Mouse (Mus musculus) layer of hippocampus, adult 18-20 months (tissue): Measurements from ENCODE around the gene Ppp2r5c. TPM values are rescaled to one million over a fixed set of nuclear protein-coding genes. Genes with fewer than 3 reads are reported as not detected.
A peak's percentile ranks its signal among the peaks of the same experiment; 100 is the strongest.

Experiments
- DNase-seq, 2 experiments: peaks; one replicate each; pipeline ENCODE4 v3.0.0; 2022; ENCODE audit warnings: low spot score in 2 of 2
- long read RNA-seq: library from polyadenylated mRNA; stranded (forward); transcript quantifications from one replicate; pipeline ENCODE4 v2.0.0, GENCODE M21; 2021
- total RNA-seq, 2 experiments: library from RNA; stranded (reverse); gene quantifications; 2 replicates each; pipeline ENCODE4 v1.2.3; 2021

Gene Ppp2r5c
- total RNA-seq = 100 to 1,000 TPM; 241 to 242 TPM
- long read RNA-seq, full-length matches to known transcripts = 23 of 122 reads
- long read RNA-seq, partial matches to known transcripts = 8 of 122 reads
- long read RNA-seq, other reads (novel, unspliced or antisense) = 91 of 122 reads

DNA sequence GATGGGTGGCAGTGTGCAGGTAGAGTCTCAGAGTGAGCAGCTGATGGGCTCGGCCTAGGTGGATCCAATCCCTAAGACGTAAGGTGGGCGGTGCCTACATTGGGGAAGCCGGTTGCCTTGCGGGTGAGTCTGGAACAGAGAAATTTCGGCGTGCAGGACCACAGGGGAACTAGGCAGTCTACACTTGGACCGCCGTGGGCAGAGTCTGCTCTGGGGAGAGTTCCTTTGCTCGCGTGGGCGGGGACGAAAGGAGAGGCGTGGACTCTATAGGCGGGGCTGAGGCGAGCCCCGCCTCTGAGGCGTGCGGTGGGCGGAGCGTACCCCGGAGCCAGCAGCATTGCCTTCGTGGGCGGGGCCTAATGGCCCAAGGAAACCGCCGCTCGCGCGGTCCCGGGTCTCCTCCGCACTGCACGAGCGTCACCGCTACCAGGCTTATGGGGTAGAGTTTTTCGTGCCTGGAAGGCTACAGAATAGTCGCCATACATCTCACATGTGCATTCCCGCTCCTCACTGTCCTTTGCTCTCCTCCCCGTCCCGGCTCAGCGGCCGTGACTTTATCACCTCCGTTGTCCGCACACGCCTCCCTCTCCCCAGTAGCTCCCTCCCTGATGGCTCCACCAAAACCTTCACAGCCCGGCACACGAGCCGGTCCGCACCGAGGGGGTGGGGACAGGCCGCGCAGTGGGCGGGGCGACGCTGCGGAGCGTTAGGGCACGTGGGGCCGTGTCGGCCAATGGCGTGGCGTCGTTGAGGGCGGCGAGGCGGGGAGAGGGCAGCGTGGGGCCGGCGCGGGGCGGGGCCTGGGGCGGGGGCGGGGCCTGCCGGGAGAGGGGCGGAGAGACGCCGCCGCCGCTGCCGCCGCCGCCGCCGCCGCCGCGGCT is at the start of gene Ppp2r5c:
Gene Ppp2r5c, plus strand, starts transcription at position 831 of the 881 bp plus-strand sequence.
- DNase-seq = peak; percentile 93 to 95

DNA sequence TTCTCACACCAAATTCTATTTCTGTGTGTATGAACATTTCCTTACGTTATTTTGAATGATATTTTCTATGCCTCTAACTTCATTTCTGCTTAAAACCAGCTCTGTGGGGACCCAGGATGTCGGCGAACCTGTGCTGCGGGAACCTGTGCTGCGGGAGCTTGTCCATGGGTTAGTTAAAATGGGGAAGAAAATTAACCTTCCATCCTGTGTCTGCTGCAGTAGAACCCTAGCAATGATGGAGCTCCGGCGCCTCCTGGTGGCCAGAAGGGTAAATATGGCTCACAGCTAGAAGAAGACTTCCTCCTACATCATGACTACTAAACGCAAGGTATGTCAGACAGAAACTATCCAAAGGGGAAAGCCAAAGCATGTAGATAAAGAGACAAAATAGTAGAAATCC is 48.6 kb upstream of the Ppp2r5c start:
- peak; percentile 48 to 88 for DNase-seq

DNA sequence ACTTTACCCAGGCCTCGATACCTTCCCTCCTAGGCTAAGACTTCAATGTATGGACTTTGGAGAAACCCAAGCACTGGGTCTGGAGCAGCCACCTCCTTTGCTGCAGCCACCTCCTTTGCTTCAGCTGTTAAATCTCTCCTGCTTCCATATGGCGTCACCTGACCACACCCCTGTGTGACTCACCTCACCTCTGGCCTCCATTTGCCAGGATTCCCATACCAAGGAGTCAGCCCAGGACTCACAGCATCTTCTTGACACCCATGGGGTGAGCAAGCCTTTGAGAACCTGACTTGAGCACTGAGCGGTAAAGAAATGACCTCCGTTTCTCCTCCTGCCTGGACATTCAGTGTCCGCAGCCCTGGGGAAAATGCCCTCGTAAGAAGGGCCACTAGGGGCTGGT is 47.8 kb upstream of the Ppp2r5c start:
- no peak for DNase-seq

DNA sequence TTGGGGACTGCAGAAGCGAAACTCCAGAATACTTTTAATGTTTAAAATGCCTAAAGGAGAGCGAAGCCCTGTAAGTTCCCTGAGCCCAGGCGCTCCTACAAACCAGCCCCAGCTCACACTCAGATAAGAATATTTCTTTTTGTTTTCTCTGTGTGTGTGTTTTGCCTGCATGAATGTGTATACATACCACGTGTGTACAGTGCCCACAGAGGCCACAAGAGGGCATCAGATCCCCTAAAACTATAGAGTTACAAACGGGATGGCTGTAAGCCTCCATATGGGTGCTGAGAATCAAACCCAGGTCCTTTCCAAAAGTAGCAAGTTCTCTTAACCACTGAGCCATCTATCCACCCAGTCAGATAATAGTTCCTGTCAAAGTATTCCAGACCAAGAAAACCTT is 46.0 kb upstream of the Ppp2r5c start:
- no peak for DNase-seq

DNA sequence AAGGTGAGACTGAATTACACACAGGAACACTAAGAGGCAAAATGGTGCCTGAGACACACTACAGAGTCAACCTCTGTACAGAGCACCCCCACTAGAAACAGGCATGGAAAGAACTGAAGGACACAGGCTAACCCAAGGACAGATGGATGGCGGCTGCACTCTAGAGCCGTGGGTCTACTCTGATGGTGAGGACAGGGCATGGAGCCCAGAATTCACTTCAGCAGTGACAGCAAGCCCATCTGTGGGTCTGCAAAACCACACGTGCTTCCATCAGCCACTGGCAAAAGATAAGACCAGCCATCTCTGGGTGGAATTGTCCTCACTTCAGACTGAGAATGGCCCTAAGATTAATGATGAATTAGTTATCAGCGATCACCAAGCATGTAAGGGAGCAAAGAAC is 45.0 kb upstream of the Ppp2r5c start:
- DNase-seq = no peak

DNA sequence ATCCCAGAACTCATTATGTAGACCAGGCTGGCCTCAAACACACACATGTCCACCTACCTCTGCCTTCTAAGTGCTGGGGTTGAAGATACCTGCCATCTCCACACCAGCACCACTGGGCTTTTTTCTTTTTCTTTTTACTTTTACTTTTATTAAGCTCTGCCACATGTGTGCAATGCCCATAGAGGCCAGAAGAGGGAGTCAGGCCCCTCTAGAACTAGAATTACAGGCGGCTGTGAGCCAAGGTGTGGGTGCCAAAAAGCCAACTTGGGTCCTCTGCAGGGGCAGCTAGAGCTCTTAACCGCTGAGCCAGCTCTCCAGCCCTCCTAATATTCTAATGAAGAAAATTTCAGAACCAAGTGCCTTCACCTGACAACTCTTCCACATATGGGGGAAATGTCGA is 30.7 kb upstream of the Ppp2r5c start:
- DNase-seq = no peak

DNA sequence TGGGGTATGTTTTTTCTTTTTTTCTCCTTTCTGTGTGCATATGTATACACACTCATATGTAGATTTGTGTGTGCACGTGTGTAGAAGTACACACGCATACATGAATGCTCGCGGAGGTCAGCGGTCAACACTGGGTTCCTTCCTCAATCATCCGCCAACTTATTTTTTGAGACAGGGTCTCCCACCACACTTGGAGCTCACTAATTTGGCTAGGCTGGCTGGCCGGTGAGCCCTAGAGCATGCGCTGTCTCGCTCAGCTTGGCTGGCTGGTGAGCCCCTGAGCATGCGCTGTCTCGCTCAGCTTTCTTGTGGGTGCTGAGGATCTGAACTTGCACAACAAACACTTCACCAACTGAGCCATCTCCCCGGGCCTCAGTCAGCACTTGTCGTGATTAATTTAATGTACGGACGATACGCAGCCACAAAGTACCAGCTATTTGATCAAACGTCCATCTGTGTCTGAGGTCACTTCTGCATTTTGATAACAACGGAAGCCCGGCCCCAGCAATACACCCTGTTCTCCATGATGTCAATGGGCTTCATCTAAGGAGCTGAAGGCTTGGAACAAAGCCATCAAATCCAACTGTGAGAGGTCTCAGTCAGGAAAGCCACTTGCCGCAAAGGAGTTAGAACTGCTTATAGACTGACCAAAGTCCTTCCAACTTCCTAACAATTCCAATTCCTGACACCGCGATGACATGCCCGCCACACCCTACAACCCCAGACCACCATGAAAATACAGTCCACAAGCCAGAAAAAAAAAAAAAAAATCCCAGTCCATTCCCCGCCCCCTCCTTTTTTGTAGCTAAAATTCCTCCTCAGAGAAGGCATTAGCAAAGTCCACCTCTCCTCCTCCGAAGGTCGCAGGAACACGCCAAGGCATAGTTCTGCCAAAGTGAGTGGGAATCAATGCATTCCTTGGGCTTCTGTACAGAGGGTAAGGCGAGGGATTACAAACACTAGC is 29.6 kb upstream of the Ppp2r5c start:
- DNase-seq = no peak

DNA sequence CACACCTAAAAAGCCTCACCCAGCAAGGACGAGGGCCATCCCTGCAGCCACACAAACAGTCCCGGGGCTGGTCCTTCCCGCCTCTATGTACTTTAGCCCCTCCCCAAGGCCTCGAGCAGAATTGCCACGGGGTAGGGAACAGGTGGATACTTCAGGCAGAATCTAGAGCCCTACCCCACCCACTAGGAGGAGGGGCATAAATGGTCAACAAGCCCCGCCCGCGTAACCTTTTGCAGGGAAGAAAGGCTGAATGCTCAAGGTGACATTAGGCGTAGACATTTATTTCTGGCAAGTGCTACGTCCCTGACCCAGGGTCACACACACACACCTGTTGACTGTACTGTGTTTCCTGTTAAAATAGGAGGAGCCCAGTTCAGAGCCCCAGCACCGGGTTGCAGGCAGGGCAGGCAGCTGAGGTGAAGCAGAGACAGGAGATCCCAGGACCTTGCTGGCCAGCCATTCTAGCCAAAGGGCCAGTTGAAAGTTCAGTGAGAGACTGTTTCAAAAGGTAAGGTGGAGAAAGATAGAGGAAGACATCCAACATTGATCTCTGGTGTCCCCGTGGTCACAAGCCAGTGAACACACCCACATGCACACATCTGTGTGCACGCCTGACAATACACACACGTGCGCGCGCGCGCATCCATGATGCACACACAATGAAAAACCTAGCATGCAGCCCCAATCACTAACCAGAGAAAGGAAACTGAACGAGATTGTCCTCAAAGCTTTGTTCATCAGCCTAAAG is 28.8 kb upstream of the Ppp2r5c start:
- DNase-seq = no peak

DNA sequence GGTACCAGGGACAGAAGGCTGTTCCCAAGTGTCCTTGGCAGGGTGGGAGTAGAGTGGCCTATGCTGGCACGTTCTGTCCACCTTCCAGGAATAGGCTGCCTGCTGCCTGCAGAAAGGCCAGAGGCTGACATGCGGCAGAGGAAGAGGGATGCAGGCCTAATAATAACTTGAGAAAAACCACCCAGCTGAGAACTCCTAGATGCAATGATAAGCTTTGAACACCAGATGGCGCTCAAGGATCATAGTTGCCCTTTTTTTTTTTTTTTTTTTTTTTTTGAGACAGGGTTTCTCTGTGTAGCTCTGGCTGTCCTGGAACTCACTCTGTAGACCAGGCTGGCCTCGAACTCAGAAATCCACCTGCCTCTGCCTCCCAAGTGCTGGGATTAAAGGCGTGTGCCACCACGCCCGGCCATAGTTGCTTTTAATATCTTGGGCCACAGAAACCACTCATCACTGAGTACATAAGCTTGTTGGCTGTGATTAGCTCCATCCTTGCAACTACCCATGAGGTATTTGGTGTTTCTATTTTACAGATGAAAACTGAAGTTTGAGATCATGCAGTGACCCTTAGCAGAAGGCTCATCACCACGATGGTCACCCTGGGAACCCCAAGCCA is 28.1 kb upstream of the Ppp2r5c start:
- peak in 1 of 2 experiments; percentile 63 for DNase-seq

DNA sequence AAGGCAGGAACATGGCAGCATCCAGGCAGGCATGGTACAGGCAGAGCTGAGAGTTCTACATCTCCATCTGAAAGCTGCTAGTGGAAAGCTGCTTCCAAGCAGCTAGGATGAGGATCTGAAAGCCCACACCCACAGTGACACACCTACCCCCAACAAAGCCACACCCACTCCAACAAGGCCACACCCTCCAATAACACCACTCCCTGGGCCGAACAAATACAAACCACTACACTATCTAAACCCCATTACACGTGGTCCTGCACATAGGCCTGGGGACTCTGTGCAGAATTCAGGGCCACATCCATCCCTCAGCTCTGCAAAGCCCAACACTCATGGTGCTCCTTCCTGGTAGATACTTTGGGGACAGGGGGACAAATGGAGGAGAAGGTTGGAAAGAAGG is 27.0 kb upstream of the Ppp2r5c start:
- DNase-seq = no peak

DNA sequence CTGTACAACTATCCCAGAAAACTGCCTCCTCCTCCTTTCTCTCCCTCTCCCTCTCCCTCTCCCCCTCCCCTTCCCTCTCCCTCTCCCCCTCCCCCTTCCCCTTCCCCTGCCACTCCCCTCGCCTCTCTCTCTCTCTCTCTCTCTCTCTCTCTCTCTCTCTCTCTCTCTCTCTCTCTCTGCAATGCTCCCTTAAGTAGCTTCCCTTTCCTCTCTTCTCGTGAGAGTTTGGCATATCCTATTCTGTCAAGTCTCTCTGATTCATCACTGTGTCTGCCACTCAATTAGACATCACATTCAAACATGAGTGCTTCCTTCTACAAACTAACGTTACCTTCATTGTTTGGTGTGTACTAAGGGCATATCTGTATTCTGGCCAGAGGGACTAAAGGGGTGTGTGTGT is 25.6 kb upstream of the Ppp2r5c start:
- DNase-seq = no peak

DNA sequence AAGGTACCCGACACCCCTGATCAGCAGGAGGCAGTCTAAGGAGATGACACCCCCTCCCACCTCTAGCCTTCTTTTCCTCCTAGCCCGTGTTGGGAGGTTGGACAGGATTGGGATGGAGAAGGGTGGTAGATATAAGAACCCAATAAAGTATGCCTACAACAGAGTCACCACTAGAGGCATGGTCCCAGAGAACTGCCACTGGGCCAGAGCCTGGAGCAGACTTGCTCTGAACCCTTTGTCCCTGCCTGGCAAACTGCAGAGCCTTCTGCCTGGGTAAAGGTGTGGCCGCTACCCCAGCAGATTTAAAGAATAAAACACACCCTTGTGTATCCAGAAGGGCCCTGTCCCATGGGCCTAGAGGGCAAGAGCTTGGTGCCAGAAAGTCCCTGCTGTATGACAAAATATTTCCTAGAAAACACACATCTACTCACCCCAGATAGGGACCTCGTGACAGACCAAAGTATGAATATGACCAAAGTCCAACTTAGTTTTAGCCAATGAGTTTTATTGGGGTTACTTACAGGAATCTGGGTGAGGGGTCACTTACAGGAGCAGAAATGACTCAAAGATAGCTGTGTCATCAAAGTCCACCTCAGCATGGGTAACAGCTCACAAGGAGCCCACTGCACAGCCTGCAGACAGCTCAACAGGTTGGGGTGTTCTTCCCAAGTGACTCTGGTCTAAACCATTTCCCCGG is 22.8 kb upstream of the Ppp2r5c start:
- no peak for DNase-seq

DNA sequence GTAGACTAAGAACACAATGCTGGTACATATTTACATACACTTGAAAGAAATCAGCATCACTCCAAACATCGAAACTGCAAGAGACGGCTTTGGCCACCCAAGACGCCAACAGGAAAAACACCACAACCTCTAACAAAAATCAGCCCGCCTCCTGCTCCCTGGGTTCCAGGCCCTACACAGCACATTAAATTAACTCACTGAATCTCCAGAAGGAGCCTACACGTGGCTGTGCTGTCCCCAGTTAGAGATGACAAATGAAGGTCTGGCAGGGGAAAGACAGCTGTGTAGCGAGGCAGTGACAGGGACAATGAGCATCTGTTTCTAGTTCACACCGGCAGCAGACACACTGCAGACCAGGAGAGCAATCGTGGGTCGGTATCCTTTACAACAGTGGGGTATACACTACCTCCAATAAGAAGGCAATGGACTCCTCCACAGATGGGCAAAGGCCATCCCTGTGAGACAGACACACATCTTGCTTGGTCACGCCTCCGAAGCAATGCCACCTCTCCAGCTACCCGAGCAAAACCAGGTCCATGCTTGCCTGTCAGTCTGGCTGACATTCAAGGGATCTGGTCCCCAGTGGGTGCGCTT is 20.4 kb upstream of the Ppp2r5c start:
- no peak for DNase-seq

DNA sequence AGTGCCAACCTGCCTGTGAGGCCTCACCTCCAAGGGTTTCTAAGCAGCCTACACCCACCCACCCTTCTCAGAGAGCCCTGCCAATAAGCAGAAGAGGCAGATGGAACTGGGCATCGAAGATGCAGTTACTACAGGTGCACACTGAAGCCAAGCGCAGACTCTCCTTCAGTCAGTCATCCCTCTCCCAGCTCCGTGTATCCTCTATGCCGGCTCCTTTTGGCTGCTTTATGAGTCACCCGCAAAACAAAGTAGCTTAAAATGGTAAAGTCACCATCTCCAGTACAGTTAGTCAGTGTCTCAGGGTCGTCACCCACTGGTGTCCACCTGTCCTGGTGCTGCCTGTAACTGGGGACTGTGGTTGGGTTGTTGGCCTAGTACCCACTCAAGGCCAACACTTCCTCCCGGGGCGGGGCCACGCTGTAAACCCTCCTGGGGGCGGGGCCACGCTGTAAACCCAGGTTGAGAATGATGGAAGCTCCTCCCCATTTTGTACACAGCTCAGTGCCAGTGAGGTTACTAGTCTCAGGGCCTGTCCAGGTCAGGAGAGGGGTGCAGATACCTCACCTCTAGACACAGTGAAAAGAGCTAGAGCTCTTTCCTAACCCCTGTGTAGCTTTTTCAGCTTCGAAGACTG is 17.5 kb upstream of the Ppp2r5c start:
- DNase-seq = no peak

DNA sequence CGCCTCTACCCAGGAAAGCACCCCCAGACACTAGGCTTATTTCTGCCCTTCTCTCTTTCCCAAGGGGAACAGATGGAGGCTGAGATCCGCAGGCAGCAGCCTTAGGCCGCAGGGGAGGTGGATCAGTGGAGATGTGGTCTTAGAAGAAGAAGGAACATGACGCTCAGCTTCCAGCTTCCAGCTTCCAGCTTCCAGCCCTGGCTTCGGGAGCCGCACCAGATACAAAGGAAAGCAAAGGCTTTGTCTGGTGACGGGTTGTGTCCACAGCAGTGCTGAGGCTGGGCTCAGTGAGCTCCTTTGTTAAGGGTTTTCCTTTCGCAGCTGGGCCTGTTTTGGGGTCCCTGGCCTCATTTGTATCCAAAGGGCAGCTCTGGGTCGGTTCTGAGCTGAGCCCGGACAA is 16.9 kb upstream of the Ppp2r5c start:
- DNase-seq = peak in 1 of 2 experiments; percentile 39

DNA sequence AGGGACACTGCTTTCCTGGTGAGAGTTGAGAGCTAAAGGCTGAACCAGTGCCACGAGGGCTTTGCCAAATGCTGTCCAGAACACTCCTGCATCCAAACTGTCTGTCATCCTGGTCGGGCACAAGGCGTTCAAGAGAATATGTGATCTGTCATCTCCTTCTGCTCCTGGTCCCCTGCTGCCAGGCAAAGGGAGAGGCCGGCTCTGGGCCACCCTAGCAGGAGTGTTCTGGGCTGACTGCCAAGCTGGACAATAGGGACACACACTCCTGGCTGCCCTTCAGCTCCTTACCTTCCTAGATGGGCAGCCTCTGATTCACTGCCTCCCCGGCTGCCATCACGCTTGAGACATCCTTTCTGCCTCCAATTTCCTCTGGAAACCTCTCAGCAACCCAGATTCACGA is 15.1 kb upstream of the Ppp2r5c start:
- DNase-seq = no peak

DNA sequence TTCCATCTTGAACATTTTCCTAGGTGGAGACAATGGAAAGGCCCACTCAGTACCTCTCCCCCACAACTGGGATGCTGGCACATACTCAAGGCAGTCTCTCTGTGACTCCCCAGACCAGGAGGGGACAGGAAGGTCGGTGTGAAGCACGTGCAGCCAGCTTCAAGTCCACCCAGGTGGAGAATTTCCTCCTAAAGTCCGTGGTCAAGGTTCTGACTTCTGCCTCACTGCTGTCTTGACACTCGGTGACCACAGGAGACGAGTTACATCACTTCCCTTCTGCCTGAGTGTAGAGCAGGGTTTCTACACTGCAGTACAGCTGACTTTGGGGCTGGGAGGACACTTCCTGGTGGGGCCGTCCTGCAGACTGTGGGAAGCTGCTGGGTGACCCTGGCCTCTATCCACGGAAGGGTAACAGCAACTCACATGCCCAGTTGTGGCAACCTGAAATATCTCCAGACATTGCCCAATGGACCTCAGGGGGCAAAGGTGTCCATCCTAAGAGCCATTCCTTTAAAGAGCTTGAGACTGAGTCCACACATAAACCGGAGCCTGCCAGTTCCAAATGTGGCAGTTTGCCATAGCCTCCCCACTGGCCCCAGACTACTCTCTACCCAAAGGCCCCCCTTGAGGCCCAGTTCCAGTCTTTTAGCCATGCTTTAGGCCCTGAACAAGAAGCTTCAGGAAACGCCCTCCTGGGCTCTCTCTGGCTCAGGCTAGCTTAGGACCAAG is 10.1 kb upstream of the Ppp2r5c start:
- no peak for DNase-seq

DNA sequence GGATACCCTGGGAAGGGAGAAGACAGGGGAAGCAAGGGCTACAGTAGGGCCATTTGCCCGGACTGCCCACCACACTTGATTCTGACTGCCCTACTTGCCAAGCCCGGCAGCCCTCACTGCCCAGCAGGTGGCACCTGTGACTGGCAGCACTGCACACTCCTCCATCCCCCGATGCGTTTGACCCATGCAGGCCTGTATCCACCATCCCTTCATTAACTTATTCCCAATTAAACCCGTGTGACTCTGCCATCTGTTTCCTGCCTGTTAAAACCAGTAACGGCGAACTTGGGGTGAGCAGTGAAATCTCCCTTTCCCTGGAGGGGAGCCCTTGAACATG is 9.6 kb upstream of the Ppp2r5c start:
- DNase-seq = no peak
